15 mouse cellular contexts compared by ENCODE assay signal in genomic region chr11:113538406-113538917, GRCm38 (mm10).
DNase-seq lines count a peak whose midpoint lies in the region; ATAC-seq and TF ChIP-seq lines count a peak whose summit lies in the region.
"Had no signal": no experiment of that assay in that cellular context is flagged by ENCODE, and none has a peak within 500 bp of the region (broad histone marks: within the 10 kb centered on the region; RNA-seq: fewer than 3 reads in every experiment).

No protein-coding gene starts in this region.

- H3K27me3 ChIP-seq in lung, postnatal 0 days (replicated peaks; ENCODE audit: insufficient read depth, low read length): no peaks in the 10 kb centered on the region
- H3K27me3 ChIP-seq in MEL (ENCODE audit: control insufficient read depth in 1 of 2, insufficient read depth in 2 of 2, low read length in 2 of 2): no peaks in the 10 kb centered on the region
- no peaks in the 10 kb centered on the region for H3K27me3 ChIP-seq in hindbrain, embryonic 12.5 days
- H3K27me3 ChIP-seq in kidney, adult 2 months (replicated peaks; ENCODE audit: control insufficient read depth, insufficient read depth, low read length): no peaks in the 10 kb centered on the region
- H3K27me3 ChIP-seq: limb, embryonic 12.5 days had no signal

- H3K36me3 ChIP-seq in lung, postnatal 0 days (ENCODE audit: insufficient read depth, low read length): no peaks in the 10 kb centered on the region
- no peaks in the 10 kb centered on the region; a peak in 1 of 4 replicates for H3K36me3 ChIP-seq in MEL (ENCODE audit: control insufficient read depth in 1 of 2, insufficient read depth in 2 of 2, low read length in 2 of 2)
- H3K36me3 ChIP-seq in hindbrain, embryonic 12.5 days: no peaks in the 10 kb centered on the region
- no peaks in the 10 kb centered on the region for H3K36me3 ChIP-seq in kidney, adult 2 months (ENCODE audit: control insufficient read depth, insufficient read depth, low read length)
- H3K36me3 ChIP-seq: limb, embryonic 12.5 days had no signal

- 0 out of 2 replicates have a peak, but pooled peaks cover 4% of the 10 kb centered on the region for H3K4me1 ChIP-seq in lung, postnatal 0 days (ENCODE audit: insufficient read depth, low read depth, low read length)
- peaks cover 0 to 4% of the 10 kb centered on the region in 2 experiments; a peak in 1 of 4 replicates for H3K4me1 ChIP-seq in MEL (ENCODE audit: control insufficient read depth in 1 of 2, insufficient read depth in 2 of 2, low read length in 2 of 2)
- peaks cover 14% of the 10 kb centered on the region for H3K4me1 ChIP-seq in hindbrain, embryonic 12.5 days
- H3K4me1 ChIP-seq in kidney, adult 2 months (ENCODE audit: control insufficient read depth, insufficient read depth, low read length): no peaks in the 10 kb centered on the region

- no peak overlapping the region for H3K4me3 ChIP-seq in lung, postnatal 0 days (ENCODE audit: low read depth, low read length)
- H3K4me3 ChIP-seq in MEL (ENCODE audit: control insufficient read depth in 1 of 2, insufficient read depth in 1 of 2, low read depth in 2 of 2, low read length in 2 of 2): no peak overlapping the region
- H3K4me3 ChIP-seq in hindbrain, embryonic 12.5 days: no peak overlapping the region
- no peak overlapping the region for H3K4me3 ChIP-seq in kidney, adult 2 months (ENCODE audit: insufficient read depth, low read depth, low read length)
- H3K4me3 ChIP-seq: left cerebral cortex, adult 2 months; limb, embryonic 12.5 days had no signal

- no peak overlapping the region for H3K27ac ChIP-seq in lung, postnatal 0 days (ENCODE audit: low read length)
- no peak overlapping the region for H3K27ac ChIP-seq in MEL (ENCODE audit: control insufficient read depth, low read depth, low read length)
- peak overlapping the region; percentile 79 for H3K27ac ChIP-seq in hindbrain, embryonic 12.5 days
- no peak overlapping the region for H3K27ac ChIP-seq in kidney, adult 2 months (ENCODE audit: insufficient read depth, low read depth, low read length)
- H3K27ac ChIP-seq: left cerebral cortex, adult 2 months; limb, embryonic 12.5 days; liver, embryonic 14.5 days had no signal

- H3K9ac ChIP-seq in lung, postnatal 0 days (replicated peaks; ENCODE audit: low read depth): no peak overlapping the region
- H3K9ac ChIP-seq in MEL (ENCODE audit: control insufficient read depth, low read depth, low read length, poor library complexity, severe bottlenecking): no peak overlapping the region
- no peak overlapping the region for H3K9ac ChIP-seq in hindbrain, embryonic 12.5 days
- H3K9ac ChIP-seq: limb, embryonic 12.5 days; liver, embryonic 14.5 days had no signal

- no peak for ATAC-seq in lung, postnatal 0 days
- ATAC-seq in hindbrain, embryonic 12.5 days (ENCODE audit: low FRiP score): no peak
- ATAC-seq: inflammation-experienced regulatory T-cells, adult 6 months had no signal

- no peak for TF ChIP-seq RAD21 in MEL (IDR thresholded peaks at IDR 0.05; ENCODE audit: low read depth, low read length)

- WGBS in lung, postnatal 0 days: 68% methylated on average over 4 of the region's 4 CpGs
- 89% methylated on average over 4 of the region's 4 CpGs for WGBS in hindbrain, embryonic 12.5 days
- 96% methylated on average over 4 of the region's 4 CpGs for WGBS in kidney, adult 2 months

- no peak overlapping the region for H3K4me2 ChIP-seq in lung, postnatal 0 days (replicated peaks; ENCODE audit: low read depth, low read length)
- H3K4me2 ChIP-seq in hindbrain, embryonic 12.5 days (replicated peaks): no peak overlapping the region
- H3K4me2 ChIP-seq: limb, embryonic 12.5 days had no signal

- peak; percentile 34 for DNase-seq in lung, postnatal 0 days (ENCODE audit: low spot score)
- no peak for DNase-seq in lung, postnatal 25 days (ENCODE audit: low spot score)
- peak; percentile 12 for DNase-seq in MEL (ENCODE audit: low read depth, low spot score)
- peak; percentile 48 for DNase-seq in adrenal gland, postnatal 14 days
- DNase-seq in kidney, adult 2 months: no peak
- no peak for DNase-seq in ovary, adult 18-20 months (ENCODE audit: low spot score)
- DNase-seq in testis, postnatal 10 days (ENCODE audit: low spot score): no peak
- DNase-seq: cerebellum, adult 9-11 months; lung, postnatal 14 days; thymus, postnatal 4 days had no signal

- TF ChIP-seq CTCF in lung, postnatal 0 days (IDR thresholded peaks at IDR 0.05): no peak
- no peak for TF ChIP-seq CTCF in MEL (IDR thresholded peaks at IDR 0.05 in 2 of 3, conservative IDR thresholded peaks at IDR 0.05 in 1 of 3; ENCODE audit: control insufficient read depth in 1 of 3, insufficient read depth in 1 of 3, low read depth in 2 of 3, low read length in 3 of 3, poor library complexity in 1 of 3, severe bottlenecking in 1 of 3)
- no peak for TF ChIP-seq CTCF in kidney, adult 2 months (conservative IDR thresholded peaks at IDR 0.05; ENCODE audit: insufficient read depth, insufficient read length, low read depth, low read length)

- no peak for TF ChIP-seq POLR2A in MEL (IDR thresholded peaks at IDR 0.05; ENCODE audit: control insufficient read depth in 1 of 2, insufficient read depth in 1 of 2, low read depth in 1 of 2, low read length in 2 of 2, poor library complexity in 1 of 2)
- TF ChIP-seq POLR2A in kidney, adult 2 months (IDR thresholded peaks at IDR 0.05; ENCODE audit: low read depth, low read length): no peak

- H3K79me2 ChIP-seq in MEL (ENCODE audit: control insufficient read depth, insufficient read depth, low read length, poor library complexity): no peaks in the 10 kb centered on the region

- no peaks in the 10 kb centered on the region for H3K9me3 ChIP-seq in lung, postnatal 0 days (ENCODE audit: low read length)
- no peaks in the 10 kb centered on the region for H3K9me3 ChIP-seq in MEL (replicated peaks; ENCODE audit: insufficient read depth, low read length)
- H3K9me3 ChIP-seq in hindbrain, embryonic 12.5 days (replicated peaks): 0 out of 2 replicates have a peak, but pooled peaks cover 8% of the 10 kb centered on the region

- no peak for TF ChIP-seq EP300 in lung, postnatal 0 days (IDR thresholded peaks at IDR 0.05)
- TF ChIP-seq EP300 in MEL (IDR thresholded peaks at IDR 0.05; ENCODE audit: low read depth in 1 of 2, low read length in 2 of 2): peak in 1 of 2 experiments; percentile 24; a peak in 1 of 4 replicates

TF ChIP-seq in MEL, 35 proteins besides CTCF, POLR2A, EP300 and RAD21:
- no peak for TF ChIP-seq ELF1 (IDR thresholded peaks at IDR 0.05; ENCODE audit: low read depth, low read length)
- no peak for TF ChIP-seq MYB (IDR thresholded peaks at IDR 0.05; ENCODE audit: low read depth, low read length)
- TF ChIP-seq ETS1 (IDR thresholded peaks at IDR 0.05; ENCODE audit: low read depth, low read length): no peak
- no peak for TF ChIP-seq ZMIZ1 (IDR thresholded peaks at IDR 0.05; ENCODE audit: low read depth, low read length)
- TF ChIP-seq KAT2A (conservative IDR thresholded peaks at IDR 0.05; ENCODE audit: low read depth, low read length): no peak
- TF ChIP-seq ZKSCAN1 (IDR thresholded peaks at IDR 0.05; ENCODE audit: low read depth, low read length): no peak
- no peak for TF ChIP-seq TBP (IDR thresholded peaks at IDR 0.05; ENCODE audit: low read depth, low read length)
- no peak for TF ChIP-seq GATA1 (IDR thresholded peaks at IDR 0.05; ENCODE audit: low read depth, low read length)
- no peak for TF ChIP-seq NELFE (IDR thresholded peaks at IDR 0.05; ENCODE audit: low read depth, low read length)
- TF ChIP-seq MXI1 (IDR thresholded peaks at IDR 0.05; ENCODE audit: low read depth, low read length): no peak
- TF ChIP-seq SIN3A (IDR thresholded peaks at IDR 0.05; ENCODE audit: low read length): no peak
- no peak for TF ChIP-seq MAX (IDR thresholded peaks at IDR 0.05; ENCODE audit: low read length)
- no peak for TF ChIP-seq CHD1 (IDR thresholded peaks at IDR 0.05; ENCODE audit: low read depth, low read length)
- no peak for TF ChIP-seq E2F4 (IDR thresholded peaks at IDR 0.05; ENCODE audit: borderline replicate concordance, low read depth, low read length)
- no peak for TF ChIP-seq SMC3 (IDR thresholded peaks at IDR 0.05; ENCODE audit: low read depth, low read length)
- no peak for TF ChIP-seq BHLHE40 (IDR thresholded peaks at IDR 0.05; ENCODE audit: borderline replicate concordance, low read depth, low read length)
- TF ChIP-seq POLR2AphosphoS5 (IDR thresholded peaks at IDR 0.05; ENCODE audit: borderline replicate concordance, low read depth, low read length): no peak
- TF ChIP-seq USF2 (IDR thresholded peaks at IDR 0.05; ENCODE audit: borderline replicate concordance in 1 of 2, insufficient read depth in 1 of 2, low read depth in 1 of 2, low read length in 2 of 2): no peak

Comparison
In these comparisons a context has a peak if more than half of its experiments do, and no peak if none do; other contexts are left out.
1. DNase-seq: peak in lung, postnatal 0 days (single experiment), MEL (single experiment) and adrenal gland, postnatal 14 days (single experiment); none in lung, postnatal 25 days (single experiment), kidney, adult 2 months (single experiment), ovary, adult 18-20 months (single experiment) and testis, postnatal 10 days (single experiment).